Mouse (Mus musculus) left cerebral cortex, adult 9 months (tissue): ENCODE data around the gene Ska2.

Source experiments
- DNase-seq, 2 experiments: peaks; one replicate each; pipeline ENCODE4 v3.0.0; 2022; ENCODE audit warnings: low spot score in 2 of 2

Ska2 gene

DNA sequence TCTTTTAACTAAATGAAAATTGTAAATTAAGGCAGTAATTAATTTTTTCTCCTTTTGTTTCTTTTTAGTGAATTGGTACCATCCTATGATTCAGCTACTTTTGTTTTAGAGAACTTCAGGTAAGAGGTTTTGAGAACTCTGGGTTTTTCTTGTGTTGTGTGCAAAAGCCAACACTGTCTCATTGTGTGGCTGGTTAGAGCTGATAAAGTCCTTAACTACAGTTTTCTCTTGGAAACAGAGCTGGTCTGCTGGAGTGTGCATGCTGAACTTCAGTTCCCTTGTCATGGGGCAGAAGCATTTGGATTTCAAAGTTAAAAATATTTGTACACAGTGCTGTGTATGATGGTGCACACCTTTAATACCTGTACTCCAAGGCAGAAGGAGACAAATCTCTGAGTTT lies 54.7 kb downstream of the Ska2 start:
- no peak for DNase-seq

DNA sequence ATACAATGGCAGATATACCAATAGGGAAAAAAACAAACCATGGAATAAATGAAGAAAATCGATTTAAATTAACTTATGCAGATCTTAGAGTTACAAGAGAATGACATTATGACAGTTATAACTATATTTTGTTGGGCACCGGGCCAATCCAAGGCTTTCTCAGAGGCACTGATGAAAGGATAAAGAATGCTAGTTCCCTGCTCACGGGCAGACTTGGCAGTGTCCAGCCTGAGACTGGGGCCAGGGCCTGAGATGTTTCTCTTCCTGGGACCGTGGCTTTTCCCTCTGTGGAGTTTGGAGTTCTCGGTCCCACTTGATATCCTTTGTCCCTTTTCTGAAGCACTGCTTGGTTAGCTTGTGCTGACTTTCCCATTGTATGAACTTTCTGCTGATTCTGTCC lies 64.6 kb downstream of the Ska2 start:
- no peak for DNase-seq
